Mouse (Mus musculus) MEL (cell line): ENCODE data around the gene Tgfb1i1.

Experiments
- CTCF ChIP-seq, 3 experiments: IDR thresholded peaks in 2 of 3; conservative IDR thresholded peaks in 1 of 3; 2 replicates each; pipeline ENCODE4 v1.5.1; 2011 to 2012; ENCODE audit warnings: low read length in 3 of 3, low read depth in 2 of 3, mild to moderate bottlenecking in 2 of 3, improper control_type of control experiment in 1 of 3, inconsistent platforms in 1 of 3, mixed read lengths in 1 of 3, moderate library complexity in 1 of 3; ENCODE audit not compliant: control insufficient read depth in 1 of 3, insufficient read depth in 1 of 3, poor library complexity in 1 of 3, severe bottlenecking in 1 of 3
- SIN3A ChIP-seq: IDR thresholded peaks from 2 replicates; pipeline ENCODE4 v1.6.1; 2012; ENCODE audit warnings: low read length, improper control_type of control experiment, inconsistent platforms

- no peak for TF ChIP-seq SIN3A
- TF ChIP-seq CTCF (IDR thresholded peaks at IDR 0.05 in 2 of 3, conservative IDR thresholded peaks at IDR 0.05 in 1 of 3; ENCODE audit: control insufficient read depth in 1 of 3, insufficient read depth in 1 of 3, low read depth in 2 of 3, low read length in 3 of 3, poor library complexity in 1 of 3, severe bottlenecking in 1 of 3): no peak
Measured at GRCm38 (mm10) chr7:128252609-128253008, 6.0 kb downstream of the Tgfb1i1 start.
